Mouse (Mus musculus): Measurements from ENCODE around the gene Rho. TPM values are rescaled to one million over a fixed set of nuclear protein-coding genes. Genes with fewer than 3 reads are reported as not detected.

Gene Rho
- polyA plus RNA-seq, 1 experiment, result 0.44 TPM

DNA sequence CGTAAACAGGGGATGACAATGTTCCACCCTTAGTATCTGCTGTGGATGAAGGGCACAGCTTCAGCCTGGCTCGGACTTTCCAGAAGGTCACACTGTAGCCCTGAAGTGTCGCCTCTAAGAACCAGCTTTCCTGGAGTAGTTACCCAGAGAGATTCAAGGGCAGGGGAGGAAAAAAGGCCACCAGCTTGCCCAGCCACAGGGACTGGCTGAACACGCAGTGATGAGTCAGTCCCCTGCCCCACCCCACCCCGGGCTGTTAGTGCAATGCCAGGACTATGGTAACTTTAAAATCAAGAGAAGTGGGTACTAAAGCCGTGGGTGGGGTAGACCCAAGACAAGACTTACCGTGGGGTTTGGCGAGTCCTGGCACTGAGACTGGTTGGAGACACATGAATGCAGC lies 44.1 kb downstream of the Rho start:
- no peak for DNase-seq (ENCODE audit: low spot score)

DNA sequence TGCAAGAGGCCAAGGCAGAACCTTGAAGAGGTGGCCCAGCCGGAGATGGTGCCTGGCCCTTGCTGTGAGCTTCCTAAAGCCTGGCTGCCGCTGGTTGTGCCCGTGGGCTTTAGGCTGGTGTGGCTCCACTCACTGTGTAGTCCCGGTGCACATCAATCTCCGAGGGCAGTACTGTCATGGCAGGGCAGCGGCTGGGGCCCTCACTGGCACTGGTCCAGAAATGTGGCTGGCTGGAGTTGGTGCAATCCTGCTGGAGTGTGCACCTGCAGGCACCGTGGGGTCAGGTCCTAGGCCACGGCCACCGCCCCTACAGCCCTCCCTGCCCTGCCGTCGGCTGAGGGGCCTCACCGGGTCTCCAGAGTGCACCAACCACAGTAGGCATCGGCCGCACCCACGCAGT lies 46.3 kb downstream of the Rho start:
- no peak for DNase-seq (ENCODE audit: low spot score)

DNA sequence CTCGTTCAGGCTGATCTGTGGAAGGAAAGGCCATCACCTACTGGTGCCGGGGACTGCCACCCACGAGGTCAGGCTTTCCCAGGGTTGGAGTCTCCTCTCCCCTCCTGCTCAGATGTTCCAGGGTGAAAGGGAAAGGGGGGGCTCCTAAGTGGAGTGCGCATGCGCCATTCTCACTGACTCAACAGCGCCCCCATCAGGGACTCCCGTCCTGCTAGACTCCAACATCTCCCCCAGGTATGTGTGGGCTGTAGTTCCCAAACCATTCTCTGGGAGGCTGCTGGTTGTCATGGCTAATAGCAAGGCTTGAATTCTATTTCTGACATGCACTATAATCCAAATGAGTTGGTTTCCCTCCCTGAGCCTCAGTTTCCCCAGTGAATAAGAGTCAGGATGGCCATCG lies 47.0 kb downstream of the Rho start:
- no peak for DNase-seq (ENCODE audit: low spot score)

DNA sequence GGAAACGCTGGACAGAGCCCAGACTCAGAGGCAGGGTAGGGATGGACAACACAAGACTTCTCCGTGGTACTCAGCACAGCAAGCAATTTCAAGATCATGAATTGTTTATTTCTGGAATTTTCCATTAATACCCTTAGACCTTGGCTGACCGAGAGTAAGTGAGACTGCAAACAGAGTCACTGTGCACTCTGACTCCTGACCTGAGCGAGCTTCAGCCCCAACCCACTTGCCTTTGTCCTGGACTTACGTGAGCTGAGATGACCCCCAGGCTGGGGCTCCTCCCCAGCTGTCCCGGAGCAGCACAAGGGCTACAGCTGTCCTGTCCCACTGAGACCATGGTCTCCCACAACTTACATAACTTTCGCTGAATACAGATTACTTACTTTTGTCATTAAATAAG lies 51.3 kb downstream of the Rho start:
- DNase-seq (ENCODE audit: low spot score), result no peak

DNA sequence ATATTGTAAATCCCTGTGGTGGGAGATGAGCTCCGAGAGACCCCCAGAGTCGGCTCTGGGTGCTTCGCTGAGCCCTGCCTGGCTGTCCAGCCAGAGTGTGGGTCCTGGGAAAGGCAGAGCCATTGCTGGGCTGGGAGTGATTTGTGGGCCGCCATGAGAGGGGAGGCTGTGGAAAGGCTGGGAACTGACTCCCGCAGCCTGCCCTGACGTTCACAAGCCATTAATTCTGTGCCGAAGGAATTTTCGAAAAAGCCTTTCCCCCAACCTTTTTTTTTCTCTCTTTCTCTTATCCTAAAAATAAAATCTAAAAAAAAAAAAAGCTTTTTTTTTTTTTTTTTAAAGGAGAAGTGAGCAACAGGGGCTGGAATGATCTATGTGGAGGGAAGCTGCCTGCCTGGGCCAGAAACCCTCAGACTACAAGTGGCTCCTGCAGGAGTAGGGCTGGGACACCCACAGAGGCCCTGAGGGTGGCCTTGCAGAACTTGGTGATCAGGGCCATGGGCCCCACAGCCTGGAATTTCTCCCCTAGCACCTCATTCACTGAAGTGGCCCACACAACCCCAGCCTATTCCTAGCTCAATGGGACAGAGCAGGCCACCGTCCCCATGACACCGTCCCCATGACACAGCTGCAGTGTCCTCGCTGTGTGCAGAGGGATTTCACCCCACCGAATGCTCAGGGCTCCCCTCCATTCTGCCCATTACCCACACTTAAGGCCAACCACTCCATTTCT lies 51.9 kb downstream of the Rho start:
- DNase-seq (ENCODE audit: low spot score), result no peak

DNA sequence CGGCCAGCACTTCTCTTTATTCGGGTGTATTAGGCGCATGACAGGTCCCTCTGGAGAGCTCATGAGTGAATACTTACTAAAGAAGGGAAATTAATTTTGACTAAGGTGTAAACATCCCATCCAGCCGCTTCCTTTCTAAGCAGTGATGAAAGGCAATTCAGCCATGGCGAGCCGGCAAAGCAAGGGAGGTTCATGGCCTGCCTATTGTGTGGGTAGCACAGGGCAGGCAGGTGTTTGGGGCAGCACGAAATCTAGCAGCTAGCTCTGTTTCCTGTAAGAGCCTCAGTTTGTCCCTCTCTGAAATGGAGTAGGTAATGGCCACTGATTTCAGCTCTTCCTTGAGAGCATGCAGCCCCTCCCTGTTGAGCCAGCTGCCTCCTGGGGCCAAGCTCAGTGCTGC lies 53.0 kb downstream of the Rho start:
- DNase-seq (ENCODE audit: low spot score), result no peak

DNA sequence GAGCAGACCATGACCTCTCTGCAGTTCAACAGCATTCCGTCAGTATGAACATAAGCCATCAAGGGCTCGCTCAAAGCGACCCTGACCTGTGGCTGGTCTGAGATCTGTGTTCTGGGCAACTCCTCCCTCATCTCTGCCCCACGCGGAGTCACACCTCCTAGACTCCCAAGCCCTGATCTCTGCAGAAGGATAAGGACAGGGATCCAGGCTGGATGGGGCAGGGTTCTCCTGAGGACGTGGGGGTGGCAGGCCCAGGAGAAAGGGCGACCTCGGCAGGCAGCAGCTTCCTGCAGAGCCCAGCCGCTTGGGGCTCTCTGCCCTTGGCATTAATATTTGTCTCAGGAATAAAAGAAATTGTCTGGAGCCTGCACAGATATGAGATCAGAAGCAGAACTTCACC lies 54.1 kb downstream of the Rho start:
- no peak for DNase-seq (ENCODE audit: low spot score)

DNA sequence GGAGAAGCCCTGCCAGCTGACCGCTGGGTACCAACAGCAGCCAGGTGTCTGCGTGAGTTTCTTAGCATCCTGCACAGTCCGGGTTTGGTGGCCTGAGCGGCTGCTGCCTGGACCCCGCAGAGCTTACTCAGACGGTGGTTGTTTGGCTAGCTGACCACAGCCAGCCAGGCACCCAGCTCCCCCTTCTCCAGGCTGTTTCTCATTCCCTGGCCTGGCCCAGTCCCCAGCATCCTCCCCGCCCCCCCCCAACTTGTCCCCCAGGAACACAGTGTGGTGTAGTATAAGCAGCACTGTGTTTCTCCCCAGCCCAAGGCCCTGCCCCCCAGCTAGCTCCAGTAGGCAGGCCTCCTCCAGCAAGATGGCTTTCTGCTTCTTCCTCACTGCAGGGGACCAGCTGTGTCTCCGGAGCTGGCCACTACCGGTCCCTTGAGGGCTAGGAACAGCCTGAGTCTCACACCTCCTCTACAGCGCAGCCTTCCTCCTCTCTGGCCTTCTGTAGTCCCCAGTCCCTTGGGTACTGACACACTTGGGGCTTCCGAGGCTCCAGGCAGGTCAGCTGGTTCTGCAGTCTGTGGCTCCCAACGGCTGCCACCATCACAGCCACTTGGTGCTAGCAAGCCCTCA lies 55.0 kb downstream of the Rho start:
- DNase-seq (ENCODE audit: low spot score), result no peak

DNA sequence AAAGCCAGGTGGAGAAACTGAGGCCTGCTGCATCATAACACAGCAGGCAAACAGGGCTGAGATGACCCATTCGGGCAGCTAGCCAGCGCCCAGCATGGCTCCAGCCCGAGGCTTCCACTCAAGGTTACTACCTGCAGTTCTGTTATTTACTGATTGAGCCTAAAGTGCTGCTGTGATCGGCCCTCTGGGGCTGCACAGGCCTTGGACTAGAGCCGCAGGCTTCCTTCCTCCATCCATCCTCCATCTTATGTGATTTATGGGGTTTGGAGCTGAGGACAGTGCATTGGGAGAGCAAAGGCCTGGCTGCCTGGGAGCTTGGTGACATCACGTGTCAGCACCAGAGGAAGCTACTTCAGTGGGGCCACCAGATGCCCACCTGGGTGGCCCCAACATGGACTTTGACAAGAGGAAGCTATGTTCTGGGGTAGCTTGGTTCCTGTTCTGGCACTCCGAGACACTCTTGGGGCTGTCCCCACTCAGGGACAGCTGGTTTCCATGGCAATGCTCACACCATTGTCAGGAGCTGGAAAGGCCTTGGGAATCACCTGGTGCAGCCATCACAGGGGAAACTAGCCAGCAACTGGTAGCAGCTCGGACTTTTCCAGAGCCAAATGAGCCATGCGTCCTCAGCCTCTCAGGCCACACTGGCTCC lies 55.7 kb downstream of the Rho start:
- no peak for DNase-seq (ENCODE audit: low spot score)

DNA sequence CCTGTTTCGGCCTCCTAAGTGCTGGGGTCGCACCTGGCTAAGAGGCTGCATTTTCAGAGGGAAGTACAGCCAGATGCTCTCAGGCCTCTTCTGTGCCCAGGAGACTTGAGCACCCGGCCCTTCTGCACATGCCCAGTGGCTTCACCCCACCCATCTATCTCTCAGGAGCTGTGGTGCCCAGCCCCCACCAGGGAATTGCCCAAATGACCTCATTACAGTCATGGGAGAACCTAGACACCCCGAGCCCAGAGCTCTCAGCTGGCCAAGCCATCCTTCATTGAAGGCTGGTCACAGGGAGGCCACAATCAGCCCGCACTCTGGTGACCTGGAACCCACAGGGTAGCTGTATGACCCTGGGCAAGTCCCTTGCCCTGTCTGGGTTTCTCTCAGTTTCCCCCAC lies 57.5 kb downstream of the Rho start:
- DNase-seq (ENCODE audit: low spot score), result no peak

DNA sequence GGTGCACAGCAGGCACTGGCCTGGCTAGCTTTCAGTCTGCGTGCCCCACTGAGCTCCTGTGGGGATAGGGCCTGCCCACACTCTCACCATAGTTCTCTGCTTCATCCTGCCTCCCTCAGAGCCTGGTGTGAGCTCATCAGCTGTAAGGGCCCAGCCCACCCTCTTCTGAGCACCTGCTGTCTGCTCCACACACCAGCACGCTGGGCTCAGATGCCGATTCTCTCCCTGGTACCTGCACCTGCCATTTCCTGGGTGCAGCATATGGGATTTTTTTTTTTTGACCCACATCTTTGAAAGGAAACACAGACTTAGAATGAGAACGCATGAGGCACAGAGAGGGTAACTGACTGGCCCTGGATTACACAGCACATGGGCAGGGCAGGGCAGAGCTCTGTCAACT lies 58.1 kb downstream of the Rho start:
- DNase-seq (ENCODE audit: low spot score), result no peak

Other genes starting within 250 kb of the Rho start
- 34.8 and 49.5 TPM in 2 replicates for gene Tmem40, start 169.3 kb upstream of the Rho start, polyA plus RNA-seq (2012; rRNA removed)
- 6.5 and 7.0 TPM in 2 replicates for gene Cand2, start 157.2 kb upstream of the Rho start, polyA plus RNA-seq (2012; rRNA removed)
- 2,458 and 3,073 TPM in 2 replicates for gene Rpl32, start 123.0 kb upstream of the Rho start, polyA plus RNA-seq (2012; rRNA removed)
- 0.56 and 0.74 TPM in 2 replicates for gene Efcab12, start 93.3 kb upstream of the Rho start, polyA plus RNA-seq (2012; rRNA removed)
- gene Mbd4, start 78.4 kb upstream of the Rho start, polyA plus RNA-seq (2012; rRNA removed), result 4.4 and 5.0 TPM in 2 replicates
- gene Ift122, start 78.3 kb upstream of the Rho start, polyA plus RNA-seq (2012; rRNA removed), result 12.8 and 13.7 TPM in 2 replicates
- not detected in 2 replicates for gene H1foo, start 13.2 kb downstream of the Rho start, polyA plus RNA-seq (2012; rRNA removed)
- gene Plxnd1, start 63.3 kb downstream of the Rho start, polyA plus RNA-seq (2012; rRNA removed), result 35.8 and 45.2 TPM in 2 replicates

Data from urinary bladder, adult 2 months (tissue).